Mouse (Mus musculus): ENCODE measurements around the gene Rnaseh2a. TPM values are rescaled to one million over a fixed set of nuclear protein-coding genes. Genes with fewer than 3 reads are reported as not detected.

Rnaseh2a gene
- polyA plus RNA-seq, 1 experiment from 2014 or later = 119 TPM

DNA sequence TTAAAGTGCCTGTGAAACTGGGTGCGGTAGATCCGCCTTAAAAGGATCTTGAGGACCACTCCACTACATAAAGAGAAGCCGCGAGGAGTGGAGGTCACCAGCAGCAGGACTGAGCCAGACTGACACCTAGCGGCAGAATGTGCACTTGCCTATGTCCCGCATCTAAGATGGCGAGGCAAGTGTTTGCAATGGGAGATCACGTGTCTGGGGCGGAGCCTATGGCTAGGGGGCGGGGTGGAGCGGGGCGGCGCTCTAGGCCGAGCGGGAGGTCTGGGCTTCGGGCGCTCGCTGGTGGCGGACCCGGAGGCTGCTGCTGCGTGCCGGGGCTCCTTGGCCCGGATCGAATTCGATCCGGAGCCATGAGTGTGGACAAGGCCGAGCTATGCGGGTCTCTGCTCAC is 20.8 kb upstream of the Rnaseh2a start, which contains the start of gene Hook2:
Gene Hook2, plus strand, starts transcription at position 255 of the 400 bp plus-strand sequence.
- H3K27me3 ChIP-seq (ENCODE audit: insufficient read depth, poor library complexity, severe bottlenecking) = peaks cover 33% of the 10 kb centered on the region

DNA sequence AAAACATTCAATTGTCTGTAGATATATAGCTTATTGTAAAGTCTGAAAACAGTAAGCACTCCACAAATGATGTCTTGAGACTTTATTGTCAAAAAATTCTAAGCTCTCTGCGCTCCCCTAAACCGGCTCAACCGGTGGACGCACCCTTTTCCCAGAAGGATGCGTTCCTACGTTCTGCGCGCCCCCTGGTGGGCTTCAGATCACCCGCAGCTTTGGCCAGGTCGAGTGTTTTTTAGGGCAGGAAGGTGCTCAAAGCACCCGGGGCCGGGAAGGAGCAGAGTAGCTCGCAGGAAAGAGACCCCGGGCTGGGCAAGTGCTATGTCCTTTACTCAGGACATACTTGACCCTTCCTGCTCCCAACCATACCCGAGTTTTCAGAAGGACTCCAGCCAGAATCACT is 20.2 kb upstream of the Rnaseh2a start:
- DNase-seq (ENCODE audit: low spot score) = peak; percentile 96
- Histone ChIP-seq H3K36me3 (no peaks in the 10 kb centered on the region), H3K27me3 (ENCODE audit: insufficient read depth, poor library complexity, severe bottlenecking) (peaks cover 29% of the 10 kb centered on the region), H3K4me3 (peak overlapping the region; percentile 67), H3K27ac (peak overlapping the region; percentile 85), H3K9me3 (no peaks in the 10 kb centered on the region), H3K4me1 (peaks cover 32% of the 10 kb centered on the region)
- under 1% methylated on average over 15 of the region's 15 CpGs for WGBS

More for the DNA sequence above, 20.8 kb upstream of the Rnaseh2a start, which contains the start of gene Hook2:
- Histone ChIP-seq H3K4me3 (peak within 1 kb of the TSS; percentile 67), H3K4me1 (peaks cover 27% of the 10 kb centered on the region), H3K27ac (peak within 1 kb of the TSS; percentile 85), H3K36me3 (no peaks in the 10 kb centered on the region), H3K9me3 (no peaks in the 10 kb centered on the region)
- peak; percentile 99 for DNase-seq (ENCODE audit: low spot score)
- under 1% methylated on average over 28 of the region's 28 CpGs for WGBS

DNA sequence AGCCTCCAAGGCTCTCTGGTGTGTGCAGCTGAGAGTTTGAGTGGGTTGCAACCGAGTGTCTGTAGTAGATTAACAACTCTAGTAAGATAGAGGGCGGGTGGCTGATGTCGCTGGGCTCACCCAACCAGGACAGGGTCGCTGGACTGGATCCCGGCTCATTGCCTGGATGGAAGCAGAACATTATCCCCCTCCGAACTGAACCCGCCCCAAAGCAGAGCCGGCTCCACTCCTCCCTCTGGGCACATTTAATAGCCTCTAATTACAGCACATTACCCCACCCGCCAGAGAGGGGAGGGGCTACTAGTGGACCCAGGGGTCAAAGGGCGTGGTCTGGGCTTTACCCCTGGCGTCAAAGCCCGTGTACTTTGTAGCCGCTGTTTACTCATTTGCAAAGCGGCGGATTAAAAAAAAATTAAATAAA is 19.8 kb upstream of the Rnaseh2a start:
- Histone ChIP-seq H3K36me3 (no peaks in the 10 kb centered on the region), H3K9me3 (no peaks in the 10 kb centered on the region), H3K4me1 (peaks cover 37% of the 10 kb centered on the region), H3K27ac (peak overlapping the region; percentile 85; the same call in 1 of the 2 replicates), H3K27me3 (ENCODE audit: insufficient read depth, poor library complexity, severe bottlenecking) (peaks cover 28% of the 10 kb centered on the region), H3K4me3 (peak overlapping the region; percentile 67; the same call in 1 of the 2 replicates)
- DNase-seq (ENCODE audit: low spot score) = no peak
- 20% methylated on average over 15 of the region's 15 CpGs for WGBS

DNA sequence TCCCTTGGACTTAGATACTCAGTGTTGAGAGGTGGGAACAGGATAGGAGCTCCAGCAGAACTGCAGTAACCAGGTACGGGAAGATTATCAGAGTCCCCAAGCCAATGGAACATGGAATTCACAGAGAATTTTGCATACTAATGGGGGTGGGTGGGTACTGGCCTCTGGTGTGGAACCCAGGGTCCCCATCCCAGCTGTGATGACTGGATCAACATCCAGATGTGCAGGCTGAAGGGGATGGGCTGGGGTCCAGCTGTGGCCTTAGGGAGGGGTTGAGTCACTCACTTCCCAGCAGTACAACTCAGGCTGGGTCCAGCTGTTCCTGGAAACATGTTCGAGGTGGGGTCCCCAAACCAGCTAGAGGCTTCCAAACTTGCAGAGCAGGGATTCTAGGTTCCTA is 18.3 kb upstream of the Rnaseh2a start:
- 59% methylated on average over 2 of the region's 2 CpGs for WGBS
- peaks cover 44% of the 10 kb centered on the region for H3K4me1 ChIP-seq

DNA sequence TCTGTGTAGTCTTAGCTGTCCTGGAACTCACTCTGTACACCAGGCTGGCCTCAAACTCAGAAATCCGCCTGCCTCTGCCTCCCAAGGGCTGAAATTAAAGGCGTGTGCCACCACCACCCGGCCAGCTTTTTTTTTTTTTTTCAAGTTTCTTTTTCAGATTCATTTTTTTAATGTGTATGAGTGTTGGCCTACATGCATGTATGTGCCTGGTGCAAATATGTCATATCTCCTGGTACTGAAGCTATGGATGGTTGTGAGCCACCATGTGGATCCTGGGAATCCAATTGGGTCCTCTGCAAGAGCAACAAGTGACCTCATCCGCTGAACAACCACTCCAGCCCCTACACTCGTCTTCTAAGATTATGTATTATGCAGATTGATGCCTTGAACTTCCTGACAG is 17.8 kb upstream of the Rnaseh2a start:
- Histone ChIP-seq H3K9me3 (no peaks in the 10 kb centered on the region), H3K27me3 (ENCODE audit: insufficient read depth, poor library complexity, severe bottlenecking) (peaks cover 23% of the 10 kb centered on the region), H3K27ac (no peak overlapping the region), H3K4me3 (no peak overlapping the region), H3K36me3 (no peaks in the 10 kb centered on the region), H3K4me1 (peaks cover 49% of the 10 kb centered on the region)
- 81% methylated on average over 5 of the region's 5 CpGs for whole genome bisulfite sequencing
- no peak for DNase-seq (ENCODE audit: low spot score)

More for the DNA sequence above, 18.3 kb upstream of the Rnaseh2a start:
- Histone ChIP-seq H3K27ac (no peak overlapping the region), H3K27me3 (ENCODE audit: insufficient read depth, poor library complexity, severe bottlenecking) (peaks cover 22% of the 10 kb centered on the region), H3K36me3 (no peaks in the 10 kb centered on the region), H3K9me3 (no peaks in the 10 kb centered on the region), H3K4me3 (no peak overlapping the region)
- no peak for DNase-seq (ENCODE audit: low spot score)

DNA sequence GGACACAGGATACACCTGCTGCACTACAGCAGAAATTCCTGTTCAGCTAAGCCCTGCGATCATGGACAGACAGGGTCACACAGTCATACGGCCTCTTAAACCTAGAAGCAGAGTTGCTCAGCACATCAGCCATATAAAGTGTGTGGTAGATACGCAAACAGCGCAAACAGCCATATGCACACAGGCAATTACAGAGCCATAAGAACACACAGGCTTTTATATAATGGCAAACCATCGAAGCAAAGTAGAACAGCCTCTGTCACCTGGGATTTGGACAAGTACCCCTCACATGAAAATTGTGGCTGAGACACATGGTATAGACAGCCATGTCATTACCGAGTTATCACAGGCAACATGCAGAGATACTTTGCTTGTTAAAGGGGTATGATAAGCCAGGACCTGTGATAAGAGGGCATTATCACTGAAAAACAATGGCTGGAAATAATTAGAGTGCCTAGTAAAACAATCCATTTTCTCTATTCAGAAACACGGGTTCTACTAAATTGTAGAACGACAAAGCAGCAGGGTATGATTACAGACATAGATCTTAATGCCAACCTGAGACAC is 16.9 kb upstream of the Rnaseh2a start:
- 28% methylated on average over 8 of the region's 8 CpGs for WGBS
- H3K27ac ChIP-seq = peak overlapping the region; percentile 91
- H3K9me3 ChIP-seq = no peaks in the 10 kb centered on the region
- H3K4me3 ChIP-seq = peak overlapping the region; percentile 71
- peaks cover 32% of the 10 kb centered on the region for H3K27me3 ChIP-seq (ENCODE audit: insufficient read depth, poor library complexity, severe bottlenecking)
- peaks cover 58% of the 10 kb centered on the region for H3K4me1 ChIP-seq
- no peaks in the 10 kb centered on the region for H3K36me3 ChIP-seq
- DNase-seq (ENCODE audit: low spot score) = no peak

DNA sequence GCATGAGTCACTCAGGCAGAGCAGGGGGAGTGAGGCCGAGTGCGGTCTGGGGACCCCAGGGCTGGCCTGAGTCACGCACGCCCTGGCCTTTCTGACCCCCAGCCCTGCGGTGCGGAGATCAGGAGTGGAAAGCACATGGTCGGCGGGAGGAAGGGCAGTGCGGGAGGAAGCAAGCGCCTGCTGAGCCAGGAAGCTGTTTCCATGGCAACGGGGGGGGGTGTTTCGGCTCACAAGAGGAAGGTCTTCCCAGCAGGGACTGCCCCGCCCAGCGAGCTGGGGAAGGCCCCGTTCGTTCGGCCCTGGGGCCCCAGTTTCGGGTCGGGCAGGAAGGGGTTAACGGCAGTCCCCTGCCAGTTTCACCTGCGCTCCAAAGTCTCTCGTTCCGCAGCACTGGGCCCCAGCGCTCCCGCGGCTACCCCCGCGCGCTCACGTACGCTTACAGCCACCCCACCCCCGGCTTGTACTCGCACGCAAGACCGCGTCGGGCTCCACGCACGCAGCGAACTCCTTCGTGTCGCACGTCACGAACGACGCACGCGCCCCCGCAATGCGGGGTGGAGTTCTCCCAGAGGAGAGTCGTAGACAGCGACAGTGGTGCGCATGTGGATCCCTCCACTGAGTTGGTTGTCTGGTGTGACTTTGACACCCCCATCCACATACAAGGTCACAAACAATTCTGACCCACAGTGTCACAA is 16.3 kb upstream of the Rnaseh2a start:
- under 1% methylated on average over 53 of the region's 53 CpGs for WGBS
- H3K4me3 ChIP-seq = peak overlapping the region; percentile 71
- peak; percentile 95 for DNase-seq (ENCODE audit: low spot score)
- H3K36me3 ChIP-seq = no peaks in the 10 kb centered on the region
- peaks cover 59% of the 10 kb centered on the region for H3K4me1 ChIP-seq
- peak overlapping the region; percentile 91 for H3K27ac ChIP-seq
- no peaks in the 10 kb centered on the region for H3K9me3 ChIP-seq
- peaks cover 37% of the 10 kb centered on the region for H3K27me3 ChIP-seq (ENCODE audit: insufficient read depth, poor library complexity, severe bottlenecking)

DNA sequence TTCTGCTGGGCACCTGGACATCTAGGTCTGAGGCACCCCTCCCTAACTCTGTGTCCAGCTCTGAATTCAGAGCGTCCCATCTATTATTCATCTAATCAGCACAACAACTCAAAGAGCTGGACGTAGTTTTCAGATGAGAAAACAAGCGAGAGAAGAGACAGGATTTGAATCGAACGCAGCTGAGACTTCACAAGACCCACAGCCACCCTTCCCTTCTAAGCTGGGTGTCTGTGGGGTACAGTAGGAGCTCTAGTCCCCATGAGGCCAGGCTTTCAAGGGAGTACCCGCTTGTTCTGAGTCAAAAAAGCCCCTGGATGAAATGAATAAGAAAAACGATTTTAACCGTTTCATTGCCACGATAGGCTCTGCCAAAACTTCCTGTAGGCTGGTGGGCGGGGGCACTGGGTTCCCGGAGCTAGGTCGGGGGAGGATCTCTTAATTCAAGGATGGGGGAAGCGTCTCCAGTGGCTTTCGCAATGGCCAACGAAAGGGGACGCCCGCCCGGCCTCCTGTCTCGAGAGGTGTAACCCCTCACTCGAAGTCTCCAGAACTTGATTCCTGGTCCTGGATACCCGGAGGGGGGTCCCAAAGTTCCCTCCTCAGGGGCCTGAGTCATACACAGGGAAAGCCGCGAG is 15.6 kb upstream of the Rnaseh2a start:
- no peaks in the 10 kb centered on the region for H3K9me3 ChIP-seq
- peaks cover 63% of the 10 kb centered on the region for H3K4me1 ChIP-seq
- peak overlapping the region; percentile 91 for H3K27ac ChIP-seq
- no peaks in the 10 kb centered on the region for H3K36me3 ChIP-seq
- DNase-seq (ENCODE audit: low spot score) = no peak
- peaks cover 44% of the 10 kb centered on the region for H3K27me3 ChIP-seq (ENCODE audit: insufficient read depth, poor library complexity, severe bottlenecking)
- H3K4me3 ChIP-seq = peak overlapping the region; percentile 71
- WGBS = 1% methylated on average over 23 of the region's 23 CpGs

DNA sequence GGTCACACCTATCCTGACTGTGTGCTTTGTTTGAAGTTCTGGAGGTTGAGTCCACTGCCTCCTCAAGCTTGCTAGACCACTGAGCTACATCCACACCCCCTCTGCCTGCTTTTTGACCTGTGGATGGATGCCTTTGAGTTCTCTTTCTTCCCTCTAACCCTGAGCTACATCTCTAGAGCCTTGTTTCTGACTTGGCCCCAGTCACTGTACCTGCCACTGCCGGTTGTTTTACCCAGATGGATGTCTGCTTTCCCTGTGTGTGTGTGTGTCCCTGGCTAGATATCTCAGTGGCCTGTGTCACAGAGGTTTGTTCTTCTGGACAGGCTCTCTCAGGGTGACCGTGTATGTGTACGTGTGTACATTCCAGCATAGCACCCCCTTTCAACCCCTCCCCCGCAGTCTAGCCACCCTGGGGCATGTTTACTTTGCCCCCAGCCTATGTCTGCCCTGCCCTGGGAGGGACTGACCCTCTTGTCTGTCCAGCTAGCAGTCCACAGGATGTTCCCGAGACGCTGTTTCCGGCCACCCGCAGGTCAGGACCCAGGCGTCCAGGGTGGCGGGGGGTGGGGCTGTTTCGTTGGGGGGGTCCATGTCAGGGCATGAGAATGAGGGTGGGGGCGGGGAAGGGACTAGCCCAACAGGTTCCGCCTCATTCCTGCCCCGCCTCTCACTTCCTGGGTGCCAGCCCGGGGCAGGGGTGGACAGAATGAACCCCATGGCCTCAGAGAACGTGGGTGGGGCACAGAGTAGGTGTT is 14.9 kb upstream of the Rnaseh2a start:
- no peaks in the 10 kb centered on the region for H3K9me3 ChIP-seq
- DNase-seq (ENCODE audit: low spot score) = peak; percentile 76
- H3K4me1 ChIP-seq = peaks cover 69% of the 10 kb centered on the region
- no peaks in the 10 kb centered on the region for H3K36me3 ChIP-seq
- 9% methylated on average over 16 of the region's 16 CpGs for WGBS
- H3K27me3 ChIP-seq (ENCODE audit: insufficient read depth, poor library complexity, severe bottlenecking) = peaks cover 48% of the 10 kb centered on the region
- H3K4me3 ChIP-seq = peak overlapping the region; percentile 71
- peak overlapping the region; percentile 91 for H3K27ac ChIP-seq

DNA sequence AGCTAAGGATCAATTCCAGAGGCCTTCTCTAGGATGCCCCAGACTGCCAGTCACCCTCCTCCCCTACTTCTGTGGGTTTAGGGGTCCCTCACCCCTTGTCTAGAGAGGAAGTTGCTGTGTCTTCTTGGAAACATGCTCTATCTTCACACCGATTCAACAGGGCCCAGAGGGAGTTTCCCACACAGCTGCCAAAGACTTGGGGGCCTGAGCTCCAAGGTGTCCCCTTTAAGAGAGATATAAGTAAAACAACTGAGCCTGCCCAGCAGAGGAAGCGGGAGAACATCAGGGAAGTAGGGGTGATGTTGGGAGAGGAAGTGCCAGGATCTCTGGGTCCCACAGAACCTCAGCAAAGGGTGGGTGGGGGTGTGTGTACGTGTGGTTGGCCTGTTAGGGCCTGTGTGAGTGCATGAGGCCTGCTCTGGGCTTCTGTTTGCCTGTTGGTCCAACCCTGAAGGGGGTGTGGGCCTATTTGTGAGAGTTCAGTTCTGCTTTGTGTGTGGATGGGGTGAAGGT is 13.0 kb upstream of the Rnaseh2a start:
- DNase-seq (ENCODE audit: low spot score) = peak; percentile 70
- Histone ChIP-seq H3K27me3 (ENCODE audit: insufficient read depth, poor library complexity, severe bottlenecking) (peaks cover 40% of the 10 kb centered on the region), H3K9me3 (no peaks in the 10 kb centered on the region), H3K4me3 (no peak overlapping the region), H3K27ac (peak overlapping the region; percentile 31; the same call in 1 of the 2 replicates), H3K36me3 (no peaks in the 10 kb centered on the region), H3K4me1 (peaks cover 82% of the 10 kb centered on the region)
- WGBS = 52% methylated on average over 3 of the region's 3 CpGs

DNA sequence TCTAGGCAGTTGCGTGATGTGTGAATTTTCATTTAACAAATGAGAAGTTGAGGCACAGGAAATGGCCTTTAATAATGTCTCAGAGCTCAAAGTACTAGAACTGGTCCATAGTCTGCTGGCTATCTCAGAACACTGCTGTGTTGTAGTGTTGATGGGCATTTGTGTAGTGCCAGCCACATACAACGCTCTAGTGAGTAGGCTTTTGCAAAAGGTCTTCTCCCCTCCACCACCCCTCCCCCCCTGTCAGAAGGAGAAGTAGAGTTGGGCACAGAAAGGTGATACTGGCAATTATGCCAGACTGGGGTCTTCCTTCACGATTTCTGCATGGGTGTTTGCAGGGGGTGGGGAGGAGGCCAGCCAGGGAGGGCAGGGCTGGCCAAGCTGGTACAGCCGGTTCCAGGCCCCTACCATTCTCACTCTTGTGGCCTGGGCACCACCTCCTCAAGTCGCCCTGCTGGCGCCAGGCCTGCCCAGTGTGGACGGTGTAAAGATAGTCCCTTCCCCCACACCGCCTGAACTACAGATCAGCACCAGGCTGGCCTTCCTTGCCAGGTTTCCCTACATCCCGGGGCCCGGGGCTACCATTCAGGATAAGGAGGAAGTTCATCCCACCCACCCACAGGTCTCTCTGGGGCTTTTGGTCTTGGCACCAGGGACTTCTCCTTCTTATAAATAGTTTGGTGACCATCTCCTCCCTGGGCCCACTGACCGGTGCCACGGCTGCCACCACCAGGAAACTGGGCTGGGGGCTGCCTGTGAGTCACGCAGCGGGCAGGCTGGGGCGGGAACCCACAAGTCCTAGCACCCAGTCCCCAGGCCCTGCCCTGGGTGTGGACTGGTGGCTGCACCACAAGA is 12.3 kb upstream of the Rnaseh2a start:
- H3K36me3 ChIP-seq = no peaks in the 10 kb centered on the region
- peaks cover 89% of the 10 kb centered on the region for H3K4me1 ChIP-seq
- no peak for DNase-seq (ENCODE audit: low spot score)
- no peak overlapping the region for H3K4me3 ChIP-seq
- H3K27me3 ChIP-seq (ENCODE audit: insufficient read depth, poor library complexity, severe bottlenecking) = peaks cover 44% of the 10 kb centered on the region
- 77% methylated on average over 15 of the region's 15 CpGs for WGBS
- H3K27ac ChIP-seq = peak overlapping the region; percentile 39; the same call in 1 of the 2 replicates
- no peaks in the 10 kb centered on the region for H3K9me3 ChIP-seq

All from heart, embryonic 10.5 days (tissue).